Mouse (Mus musculus): ENCODE results near the gene Amhr2. TPM values are rescaled to one million over a fixed set of nuclear protein-coding genes. Genes with fewer than 3 reads are reported as not detected.

The Amhr2 gene
- polyA plus RNA-seq, 1 experiment: 4.8 TPM

- H3K4me1 ChIP-seq (ENCODE audit: control insufficient read depth, insufficient read depth, low read length): peaks cover 2% of the 10 kb centered on the region
- peak within 1 kb of the TSS; percentile 99 for H3K27ac ChIP-seq (ENCODE audit: control insufficient read depth, insufficient read depth, low read depth, low read length, poor library complexity)
- peak within 1 kb of the TSS; percentile 75 for H3K4me3 ChIP-seq (replicated peaks; ENCODE audit: control insufficient read depth, low read depth, low read length)
- WGBS: under 1% methylated on average over 38 of the region's 38 CpGs
- no peak for TF ChIP-seq CTCF (IDR thresholded peaks at IDR 0.05; ENCODE audit: control insufficient read depth, insufficient read depth, low read length)
- TF ChIP-seq POLR2A (IDR thresholded peaks at IDR 0.05; ENCODE audit: borderline replicate concordance, control insufficient read depth, low read depth, low read length): peak; percentile 100
Measured at GRCm38 (mm10) chr15:102405489-102406195, 39.5 kb upstream of the Amhr2 start, which contains the start of gene Sp1. Gene Sp1 (plus strand): TSS chr15:102406143.

GRCm38 (mm10) chr15:102406196-102406911 lies 38.8 kb upstream of the Amhr2 start:
- H3K4me3 ChIP-seq (replicated peaks; ENCODE audit: control insufficient read depth, low read depth, low read length): peak overlapping the region; percentile 59
- under 1% methylated on average over 52 of the region's 69 CpGs for WGBS
- TF ChIP-seq POLR2A (IDR thresholded peaks at IDR 0.05; ENCODE audit: borderline replicate concordance, control insufficient read depth, low read depth, low read length): peak; percentile 60; the same call in 1 of the 2 replicates
- TF ChIP-seq CTCF (IDR thresholded peaks at IDR 0.05; ENCODE audit: control insufficient read depth, insufficient read depth, low read length): no peak
- H3K4me1 ChIP-seq (ENCODE audit: control insufficient read depth, insufficient read depth, low read length): peaks cover 2% of the 10 kb centered on the region
- H3K27ac ChIP-seq (ENCODE audit: control insufficient read depth, insufficient read depth, low read depth, low read length, poor library complexity): peak overlapping the region; percentile 80

GRCm38 (mm10) chr15:102406912-102407580 lies 38.1 kb upstream of the Amhr2 start:
- TF ChIP-seq CTCF (IDR thresholded peaks at IDR 0.05; ENCODE audit: control insufficient read depth, insufficient read depth, low read length) (no peak), POLR2A (IDR thresholded peaks at IDR 0.05; ENCODE audit: borderline replicate concordance, control insufficient read depth, low read depth, low read length) (no peak)
- Histone ChIP-seq H3K27ac (ENCODE audit: control insufficient read depth, insufficient read depth, low read depth, low read length, poor library complexity) (no peak overlapping the region), H3K4me1 (ENCODE audit: control insufficient read depth, insufficient read depth, low read length) (peaks cover 2% of the 10 kb centered on the region), H3K4me3 (replicated peaks; ENCODE audit: control insufficient read depth, low read depth, low read length) (peak overlapping the region; percentile 59)
- WGBS: 2% methylated on average over 3 of the region's 3 CpGs

GRCm38 (mm10) chr15:102407681-102408557 lies 37.2 kb upstream of the Amhr2 start:
- no peak overlapping the region for H3K27ac ChIP-seq (ENCODE audit: control insufficient read depth, insufficient read depth, low read depth, low read length, poor library complexity)
- TF ChIP-seq CTCF (IDR thresholded peaks at IDR 0.05; ENCODE audit: control insufficient read depth, insufficient read depth, low read length): no peak
- TF ChIP-seq POLR2A (IDR thresholded peaks at IDR 0.05; ENCODE audit: borderline replicate concordance, control insufficient read depth, low read depth, low read length): no peak
- no peak overlapping the region for H3K4me3 ChIP-seq (replicated peaks; ENCODE audit: control insufficient read depth, low read depth, low read length)
- 88% methylated on average over 10 of the region's 10 CpGs for WGBS
- H3K4me1 ChIP-seq (ENCODE audit: control insufficient read depth, insufficient read depth, low read length): peaks cover 2% of the 10 kb centered on the region

GRCm38 (mm10) chr15:102408558-102409130 lies 36.5 kb upstream of the Amhr2 start:
- Histone ChIP-seq H3K27ac (ENCODE audit: control insufficient read depth, insufficient read depth, low read depth, low read length, poor library complexity) (no peak overlapping the region), H3K4me3 (replicated peaks; ENCODE audit: control insufficient read depth, low read depth, low read length) (no peak overlapping the region), H3K4me1 (ENCODE audit: control insufficient read depth, insufficient read depth, low read length) (peaks cover 2% of the 10 kb centered on the region)
- WGBS: 70% methylated on average over 2 of the region's 2 CpGs
- TF ChIP-seq CTCF (IDR thresholded peaks at IDR 0.05; ENCODE audit: control insufficient read depth, insufficient read depth, low read length): no peak
- no peak for TF ChIP-seq POLR2A (IDR thresholded peaks at IDR 0.05; ENCODE audit: borderline replicate concordance, control insufficient read depth, low read depth, low read length)

- Histone ChIP-seq H3K4me3 (replicated peaks; ENCODE audit: control insufficient read depth, low read depth, low read length) (no peak overlapping the region), H3K27ac (ENCODE audit: control insufficient read depth, insufficient read depth, low read depth, low read length, poor library complexity) (no peak overlapping the region), H3K4me1 (ENCODE audit: control insufficient read depth, insufficient read depth, low read length) (peaks cover 2% of the 10 kb centered on the region)
- no peak for TF ChIP-seq CTCF (IDR thresholded peaks at IDR 0.05; ENCODE audit: control insufficient read depth, insufficient read depth, low read length)
- no peak for TF ChIP-seq POLR2A (IDR thresholded peaks at IDR 0.05; ENCODE audit: borderline replicate concordance, control insufficient read depth, low read depth, low read length)
- 86% methylated on average over 3 of the region's 3 CpGs for WGBS
Measured at GRCm38 (mm10) chr15:102409286-102409685, 35.9 kb upstream of the Amhr2 start.

- Histone ChIP-seq H3K4me1 (ENCODE audit: control insufficient read depth, insufficient read depth, low read length) (peaks cover 2% of the 10 kb centered on the region), H3K4me3 (replicated peaks; ENCODE audit: control insufficient read depth, low read depth, low read length) (no peak overlapping the region), H3K27ac (ENCODE audit: control insufficient read depth, insufficient read depth, low read depth, low read length, poor library complexity) (no peak overlapping the region)
- TF ChIP-seq POLR2A (IDR thresholded peaks at IDR 0.05; ENCODE audit: borderline replicate concordance, control insufficient read depth, low read depth, low read length): no peak
- no peak for TF ChIP-seq CTCF (IDR thresholded peaks at IDR 0.05; ENCODE audit: control insufficient read depth, insufficient read depth, low read length)
- 81% methylated on average over 1 of the region's 1 CpGs for WGBS
Measured at GRCm38 (mm10) chr15:102411077-102411476, 34.1 kb upstream of the Amhr2 start.

All from bone marrow, adult 2 months (tissue).